Mouse (Mus musculus): ENCODE measurements around the gene Atp9a. TPM values are rescaled to one million over a fixed set of nuclear protein-coding genes. Genes with fewer than 3 reads are reported as not detected.

Gene Atp9a
- polyA plus RNA-seq, 1 experiment from 2014 or later = 29.5 TPM

DNA sequence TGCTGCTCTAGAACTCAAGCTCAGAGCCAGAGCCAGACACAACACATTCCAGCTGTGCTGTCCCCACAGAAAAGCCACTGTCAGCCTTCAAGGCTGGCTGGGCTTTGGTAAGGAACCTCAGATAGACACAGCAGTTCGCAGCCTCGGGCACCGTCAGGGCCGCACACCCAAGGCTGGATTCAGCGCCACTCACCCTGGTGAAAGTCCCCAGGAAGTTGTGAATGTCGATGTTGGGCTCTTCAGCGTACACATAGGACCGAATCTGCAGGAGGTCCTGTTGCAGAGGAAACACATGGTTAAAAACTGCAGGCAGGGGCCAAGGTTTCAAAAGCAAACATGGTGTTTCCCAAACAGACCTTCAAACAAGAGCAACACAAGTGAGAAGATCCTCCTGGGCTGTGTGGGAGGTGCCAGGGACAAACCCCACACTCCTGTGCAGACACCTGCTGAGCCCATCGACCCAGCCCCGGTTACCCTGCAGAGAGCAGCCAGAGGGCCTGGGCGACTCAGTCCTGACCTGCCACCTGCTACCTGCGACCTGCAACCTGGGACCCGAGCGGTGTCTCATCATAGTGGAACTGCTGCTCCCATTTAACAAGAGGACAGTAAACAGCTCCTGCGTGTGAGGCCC lies 58.6 kb downstream of the Atp9a start:
- CTCF ChIA-PET = interaction anchor here (1.0 kb wide), 1 partner anchor 19 kb away, joined by 3 read pairs; no protein-coding TSS in a partner anchor
- TF ChIP-seq CTCF (IDR thresholded peaks at IDR 0.05) = no peak
- in situ Hi-C loops (cut with MboI; ENCODE audit: low pct_unique_long_range_greater_than_20kb) = loop anchor here (25.0 kb wide), 1 partner anchor 179 kb away; no protein-coding TSS in a partner anchor
- DNase-seq (ENCODE audit: low read depth, low spot score) (no peak), ATAC-seq (no peak)
- POLR2A ChIA-PET = interaction anchor here (0.6 kb wide), 1 partner anchor 42 kb away, joined by 3 read pairs; no protein-coding TSS in a partner anchor
- no peaks in the 10 kb centered on the region for H3K27me3 ChIP-seq

DNA sequence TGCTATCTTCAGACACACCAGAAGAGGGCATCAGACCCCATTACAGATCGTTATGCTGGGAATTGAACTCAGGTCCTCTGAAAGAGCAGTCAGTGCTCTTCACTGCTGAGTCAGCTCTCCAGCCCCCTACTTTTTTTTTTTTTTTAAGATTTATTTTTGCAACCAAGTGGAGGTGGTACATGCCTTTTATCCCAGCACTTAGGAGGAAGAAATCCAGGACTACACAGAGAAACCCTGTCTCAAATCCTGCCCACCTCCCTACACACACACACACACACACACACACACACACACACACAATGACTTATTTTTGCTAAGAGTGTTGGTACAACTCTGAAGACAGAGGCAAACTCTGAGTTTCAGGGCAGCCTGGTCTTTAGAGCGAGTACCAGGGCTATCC lies 59.5 kb downstream of the Atp9a start:
- DNase-seq (ENCODE audit: low read depth, low spot score) = no peak
- in situ Hi-C loops (cut with MboI; ENCODE audit: low pct_unique_long_range_greater_than_20kb) = loop anchor here (25.0 kb wide), 1 partner anchor 180 kb away; no protein-coding TSS in a partner anchor
- no peak for TF ChIP-seq CTCF (IDR thresholded peaks at IDR 0.05)
- no peaks in the 10 kb centered on the region for H3K27me3 ChIP-seq
- ATAC-seq = no peak
- CTCF ChIA-PET = no interaction called here
- POLR2A ChIA-PET = interaction anchor here (0.7 kb wide), 1 partner anchor 14 kb away, joined by 3 read pairs; no protein-coding TSS in a partner anchor

DNA sequence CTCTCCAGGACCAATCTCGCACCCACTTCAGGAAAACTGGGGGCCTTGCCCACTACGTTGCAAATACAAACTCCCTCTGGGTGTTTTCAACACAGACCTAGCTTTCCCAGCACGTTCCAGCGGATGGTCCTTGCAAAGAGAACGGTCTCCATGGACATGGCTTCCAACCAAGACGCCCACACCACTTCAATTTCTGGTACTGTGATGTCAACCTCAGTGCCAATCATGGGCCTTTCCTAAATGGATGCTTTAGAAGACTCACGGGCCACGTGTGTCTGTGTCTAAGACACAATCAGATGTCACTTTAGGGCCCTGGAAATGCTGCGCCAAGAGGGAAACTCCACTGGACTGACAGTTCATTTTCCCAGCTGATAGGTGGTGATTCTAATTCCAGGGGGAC lies 60.7 kb downstream of the Atp9a start:
- POLR2A ChIA-PET = interaction anchor here (0.7 kb wide), 1 partner anchor 29 kb away, joined by 8 read pairs; no protein-coding TSS in a partner anchor
- ATAC-seq = no peak

DNA sequence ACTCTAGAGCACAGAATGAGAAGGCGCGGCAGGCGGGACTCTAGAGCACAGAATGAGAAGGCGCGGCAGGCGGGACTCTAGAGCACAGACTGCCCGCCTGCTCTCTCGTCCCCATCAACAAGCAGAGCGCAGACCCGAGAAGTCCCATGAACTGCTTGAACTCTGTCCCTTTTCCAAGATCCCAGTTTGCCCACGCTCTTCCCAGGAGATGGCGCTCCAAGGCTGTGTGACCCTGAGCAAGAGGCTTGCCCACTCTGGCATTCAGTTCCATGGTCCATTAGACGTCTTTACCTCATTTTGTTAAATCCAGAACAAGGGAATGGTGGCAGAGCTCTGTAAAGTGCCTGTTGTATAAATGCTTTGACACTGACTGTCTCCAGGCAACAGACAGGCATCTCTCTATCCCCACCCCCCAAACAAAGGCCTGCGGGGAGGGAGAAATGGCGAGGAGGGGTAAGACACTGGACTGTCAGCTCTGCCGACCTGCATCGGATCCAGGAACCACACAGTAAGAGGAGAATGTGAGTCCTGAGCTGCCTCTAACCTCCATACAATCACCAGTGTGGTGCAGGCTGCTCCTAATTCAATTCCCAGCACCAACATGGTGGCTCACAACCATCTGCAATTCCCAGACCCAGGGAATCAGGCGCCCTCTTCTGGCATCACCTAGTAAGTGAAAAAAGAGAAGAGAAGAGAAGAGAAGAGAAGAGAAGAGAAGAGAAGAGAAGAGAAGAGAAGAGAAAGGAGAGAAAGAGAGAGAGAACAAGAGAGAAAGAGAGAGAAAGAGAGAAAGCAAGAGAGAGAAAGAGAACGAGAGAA lies 62.6 kb downstream of the Atp9a start:
- no peak for ATAC-seq
- in situ Hi-C loops (cut with MboI; ENCODE audit: low pct_unique_long_range_greater_than_20kb) = loop anchor here (25.0 kb wide), 1 partner anchor 183 kb away; no protein-coding TSS in a partner anchor
- DNase-seq (ENCODE audit: low read depth, low spot score) = no peak
- ChIA-PET CTCF (no interaction called here), POLR2A (no interaction called here)
- H3K27me3 ChIP-seq = no peaks in the 10 kb centered on the region
- no peak for TF ChIP-seq CTCF (IDR thresholded peaks at IDR 0.05)

More for the DNA sequence above, 60.7 kb downstream of the Atp9a start:
- in situ Hi-C loops (cut with MboI; ENCODE audit: low pct_unique_long_range_greater_than_20kb) = loop anchor here (25.0 kb wide), 1 partner anchor 181 kb away; no protein-coding TSS in a partner anchor
- DNase-seq (ENCODE audit: low read depth, low spot score) = no peak
- TF ChIP-seq CTCF (IDR thresholded peaks at IDR 0.05) = no peak
- CTCF ChIA-PET = no interaction called here
- no peaks in the 10 kb centered on the region for H3K27me3 ChIP-seq

DNA sequence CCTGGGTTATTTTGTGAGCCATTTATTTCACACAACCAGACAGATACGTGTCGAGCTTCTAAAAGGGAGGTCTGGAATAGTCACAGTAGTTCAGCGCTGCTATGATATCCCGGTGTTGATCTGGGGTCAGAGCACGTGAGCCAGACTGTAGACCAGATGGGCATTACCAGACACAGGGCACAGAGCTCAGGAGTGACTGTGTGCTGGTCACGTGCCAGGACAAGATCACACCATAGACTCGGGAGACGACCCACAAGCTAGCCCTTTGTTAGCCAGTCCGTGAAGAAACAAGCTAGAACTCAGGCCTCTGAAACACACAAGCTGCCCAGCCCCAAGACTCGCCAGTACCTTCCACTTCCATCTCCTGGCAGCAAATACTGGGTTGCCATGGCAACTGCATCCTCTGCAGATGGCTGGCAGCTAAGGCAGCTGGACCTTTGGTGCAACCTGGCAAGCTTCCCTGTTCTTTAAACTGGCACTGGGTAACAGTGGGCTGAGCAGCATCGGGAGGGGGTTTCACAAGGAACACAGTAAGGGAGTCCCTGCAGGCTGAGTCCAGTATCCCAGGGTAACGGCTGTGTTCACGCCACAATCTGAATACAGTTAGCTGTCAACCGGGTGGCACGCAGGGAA lies 63.4 kb downstream of the Atp9a start:
- DNase-seq (ENCODE audit: low read depth, low spot score) = no peak
- ChIA-PET POLR2A (interaction anchor here (0.5 kb wide), 1 partner anchor 12 kb away, joined by 3 read pairs; no protein-coding TSS in a partner anchor), CTCF (no interaction called here)
- in situ Hi-C loops (cut with MboI; ENCODE audit: low pct_unique_long_range_greater_than_20kb) = loop anchor here (25.0 kb wide), 1 partner anchor 184 kb away; no protein-coding TSS in a partner anchor
- no peak for ATAC-seq
- H3K27me3 ChIP-seq = no peaks in the 10 kb centered on the region
- no peak for TF ChIP-seq CTCF (IDR thresholded peaks at IDR 0.05)

DNA sequence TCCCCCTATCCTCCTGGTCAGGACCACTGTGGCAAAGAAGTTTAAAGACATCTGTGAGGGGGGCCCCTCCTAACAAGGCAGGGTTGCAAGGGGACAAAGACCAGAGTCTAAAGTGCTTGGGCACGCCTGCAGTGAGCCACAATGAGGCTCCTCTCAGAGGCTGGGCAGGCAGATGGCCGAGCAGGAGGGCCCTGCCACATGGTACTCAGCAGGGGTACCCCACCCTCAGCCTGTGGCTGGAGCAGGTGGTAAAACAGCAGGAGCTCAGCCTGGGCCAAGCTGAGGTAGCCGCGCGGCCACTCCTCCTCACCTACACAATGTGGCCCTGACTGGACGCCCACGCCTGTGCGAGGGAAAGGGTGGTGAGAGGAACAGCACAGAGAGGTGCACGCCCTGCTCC lies 64.6 kb downstream of the Atp9a start:
- no peak for TF ChIP-seq CTCF (IDR thresholded peaks at IDR 0.05)
- ATAC-seq = no peak

DNA sequence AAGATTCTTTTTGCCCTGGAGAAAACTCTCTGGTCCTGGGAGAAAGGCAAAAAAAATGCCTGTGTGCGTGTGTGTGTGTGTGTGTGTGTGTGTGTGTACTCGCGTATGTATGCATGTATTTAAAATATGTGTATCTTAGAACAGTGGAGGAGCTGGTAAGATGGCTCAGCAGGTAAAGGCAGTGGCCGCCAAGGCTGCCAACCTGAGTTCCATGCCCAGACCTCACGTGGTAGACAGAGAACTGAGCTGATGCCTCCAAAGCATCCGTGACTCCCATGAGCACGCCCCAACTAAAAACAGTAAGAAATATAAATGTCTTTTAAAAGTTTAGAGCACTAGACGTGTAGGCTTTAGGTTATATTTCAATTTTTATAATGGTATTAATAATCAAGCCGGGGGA lies 70.5 kb downstream of the Atp9a start:
- DNase-seq (ENCODE audit: low read depth, low spot score) = no peak
- CTCF ChIA-PET = no interaction called here
- POLR2A ChIA-PET = no interaction called here
- in situ Hi-C loops (cut with MboI; ENCODE audit: low pct_unique_long_range_greater_than_20kb) = no loop called here
- H3K27me3 ChIP-seq = no peaks in the 10 kb centered on the region
- TF ChIP-seq CTCF (IDR thresholded peaks at IDR 0.05) = no peak
- no peak for ATAC-seq

More for the DNA sequence above, 64.6 kb downstream of the Atp9a start:
- no peaks in the 10 kb centered on the region for H3K27me3 ChIP-seq
- in situ Hi-C loops (cut with MboI; ENCODE audit: low pct_unique_long_range_greater_than_20kb) = loop anchor here (25.0 kb wide), 1 partner anchor 185 kb away; no protein-coding TSS in a partner anchor
- CTCF ChIA-PET = no interaction called here
- no peak for DNase-seq (ENCODE audit: low read depth, low spot score)
- POLR2A ChIA-PET = interaction anchor here (0.5 kb wide), 1 partner anchor 1358 kb away, joined by 8 read pairs; no protein-coding TSS in a partner anchor

DNA sequence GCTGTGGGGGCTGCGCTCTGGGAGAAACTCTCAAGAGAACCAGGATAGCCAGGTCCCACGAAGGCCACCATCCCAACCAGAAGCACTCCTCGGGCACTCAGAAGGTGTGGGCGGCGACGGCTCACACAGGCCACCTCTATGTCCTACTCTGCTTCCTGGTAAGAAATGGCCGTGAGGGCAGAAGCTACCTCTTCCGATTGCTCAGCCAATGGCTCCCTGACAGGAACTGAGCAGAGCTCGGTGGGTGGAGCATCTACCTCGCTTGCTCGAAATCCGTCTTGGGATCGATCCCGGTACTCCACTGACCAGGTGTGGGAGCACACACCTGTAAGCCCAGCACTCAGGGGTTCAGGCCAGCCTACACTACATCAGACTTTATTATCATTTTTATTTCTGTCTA lies 72.0 kb downstream of the Atp9a start:
- ChIA-PET CTCF (no interaction called here), POLR2A (no interaction called here)
- DNase-seq (ENCODE audit: low read depth, low spot score) (no peak), ATAC-seq (no peak)
- no peak for TF ChIP-seq CTCF (IDR thresholded peaks at IDR 0.05)
- no peaks in the 10 kb centered on the region for H3K27me3 ChIP-seq
- in situ Hi-C loops (cut with MboI; ENCODE audit: low pct_unique_long_range_greater_than_20kb) = no loop called here

DNA sequence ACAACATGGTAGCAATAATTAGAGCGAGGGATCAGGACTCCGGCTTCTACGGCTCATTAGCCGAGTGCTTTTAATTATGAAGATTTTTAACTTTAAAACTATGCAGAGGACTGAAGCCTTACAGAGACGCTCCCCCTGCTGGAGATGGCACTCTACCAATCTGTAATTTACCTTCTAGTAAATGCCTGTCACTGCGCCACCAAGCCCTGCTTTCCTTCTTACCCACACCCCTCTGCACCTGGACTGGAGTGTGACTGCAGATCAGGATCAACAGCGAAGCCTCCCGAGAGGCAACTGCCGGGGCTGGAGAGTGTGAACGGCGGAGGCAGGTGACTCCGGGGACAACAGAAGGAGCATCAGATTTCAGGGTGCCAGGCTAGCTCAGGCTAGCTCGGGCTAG lies 72.4 kb downstream of the Atp9a start:
- no peak for TF ChIP-seq CTCF (IDR thresholded peaks at IDR 0.05)
- H3K27me3 ChIP-seq = no peaks in the 10 kb centered on the region
- no peak for ATAC-seq
- DNase-seq (ENCODE audit: low read depth, low spot score) = no peak
- in situ Hi-C loops (cut with MboI; ENCODE audit: low pct_unique_long_range_greater_than_20kb) = no loop called here
- ChIA-PET POLR2A (interaction anchor here (1.1 kb wide), 1 partner anchor 13 kb away, joined by 3 read pairs; no protein-coding TSS in a partner anchor), CTCF (no interaction called here)

DNA sequence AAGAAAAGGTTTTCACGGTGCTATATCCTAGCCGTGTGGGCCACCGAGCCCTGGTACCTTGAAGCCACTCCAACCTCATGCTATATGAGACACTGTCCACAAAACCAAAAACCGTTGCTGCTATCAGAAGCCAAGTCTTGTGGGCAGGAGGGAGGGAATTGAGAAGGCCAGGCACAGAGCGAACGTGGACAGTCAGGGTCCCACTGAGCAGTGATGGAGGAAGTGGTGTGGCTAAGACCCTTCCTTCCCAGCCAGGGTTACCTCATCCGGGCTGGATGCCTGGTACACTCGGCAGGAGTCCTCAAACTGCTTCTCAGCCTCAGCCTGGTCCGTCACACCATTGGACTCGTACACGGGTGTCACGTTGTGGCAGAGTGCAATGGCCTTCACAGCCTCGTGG lies 74.5 kb downstream of the Atp9a start:
- ATAC-seq = no peak
- H3K27me3 ChIP-seq = no peaks in the 10 kb centered on the region
- CTCF ChIA-PET = no interaction called here
- POLR2A ChIA-PET = no interaction called here
- DNase-seq (ENCODE audit: low read depth, low spot score) = no peak
- in situ Hi-C loops (cut with MboI; ENCODE audit: low pct_unique_long_range_greater_than_20kb) = no loop called here
- no peak for TF ChIP-seq CTCF (IDR thresholded peaks at IDR 0.05)
